Mouse (Mus musculus) gonadal fat pad, adult 2 months (tissue): ENCODE results near the gene Gria3. TPM values are rescaled to one million over a fixed set of nuclear protein-coding genes. Genes with fewer than 3 reads are reported as not detected.

Source experiments
- DNase-seq: peaks from one replicate; pipeline ENCODE4 v3.0.0-alpha.2; 2012; ENCODE audit warnings: low read depth
- polyA plus RNA-seq: library from polyadenylated mRNA; depleted of rRNA; stranded (reverse); fragments of >200 nt; gene quantifications from 2 replicates; pipeline ENCODE4 v1.2.3, GENCODE M21; 2012; rRNA removed

The Gria3 gene
- 1.8 and 2.3 TPM in 2 replicates for polyA plus RNA-seq

DNA sequence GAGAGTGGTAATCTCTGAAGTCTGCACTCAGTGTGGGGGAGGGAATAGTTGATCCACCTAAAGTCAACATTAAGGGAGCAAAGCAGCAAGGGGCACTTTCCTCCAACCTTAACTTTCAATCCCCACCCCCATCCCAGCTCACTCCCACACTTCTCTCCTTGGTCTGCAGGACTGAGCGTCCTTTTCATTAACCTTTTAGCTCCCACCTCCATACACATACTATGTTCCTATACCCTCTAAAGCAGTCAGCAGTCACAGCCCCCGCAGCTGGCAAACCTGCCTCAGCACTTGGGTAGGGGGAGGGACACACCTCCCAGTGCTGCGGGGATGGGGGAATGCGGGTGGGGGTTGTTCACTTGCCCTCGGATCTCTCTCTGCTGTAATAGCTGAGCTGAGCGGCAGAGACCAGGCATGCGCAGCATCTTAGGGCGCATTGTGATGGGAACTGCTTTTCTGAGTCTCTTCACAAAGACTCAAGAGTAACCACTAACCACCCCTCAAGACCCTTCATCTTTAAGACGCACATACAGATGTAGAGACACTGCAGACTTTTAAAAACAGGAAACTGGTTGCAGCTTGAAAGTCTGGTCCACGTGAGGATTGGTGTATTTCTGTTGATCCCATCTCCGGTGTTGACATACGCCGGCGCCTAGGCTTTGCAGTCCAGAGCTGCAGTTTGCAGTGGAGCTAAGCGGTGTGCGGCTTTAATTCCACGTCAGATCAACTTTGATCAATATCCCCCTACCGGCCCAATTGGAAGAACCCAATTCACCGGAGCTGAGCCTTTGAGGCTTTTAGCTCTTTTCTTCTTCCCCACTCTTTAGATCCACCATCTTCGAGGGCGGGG is at the start of gene Gria3:
Gene Gria3, plus strand, starts transcription at position 797 of the 847 bp plus-strand sequence.
- no peak for DNase-seq

- DNase-seq = no peak
Observed at GRCm38 (mm10) chrX:41387086-41387485, 13.6 kb upstream of the Gria3 start.

- DNase-seq = no peak
Observed at GRCm38 (mm10) chrX:41389079-41389478, 11.6 kb upstream of the Gria3 start.

- no peak for DNase-seq
Observed at GRCm38 (mm10) chrX:41398482-41398881, 2.2 kb upstream of the Gria3 start.

GRCm38 (mm10) chrX:41401186-41401585 is 532 bp downstream of the Gria3 start:
- DNase-seq = no peak

- DNase-seq = no peak
Observed at GRCm38 (mm10) chrX:41401590-41402240, 1.1 kb downstream of the Gria3 start.

GRCm38 (mm10) chrX:41402656-41403055 is 2.0 kb downstream of the Gria3 start:
- DNase-seq = no peak

DNA sequence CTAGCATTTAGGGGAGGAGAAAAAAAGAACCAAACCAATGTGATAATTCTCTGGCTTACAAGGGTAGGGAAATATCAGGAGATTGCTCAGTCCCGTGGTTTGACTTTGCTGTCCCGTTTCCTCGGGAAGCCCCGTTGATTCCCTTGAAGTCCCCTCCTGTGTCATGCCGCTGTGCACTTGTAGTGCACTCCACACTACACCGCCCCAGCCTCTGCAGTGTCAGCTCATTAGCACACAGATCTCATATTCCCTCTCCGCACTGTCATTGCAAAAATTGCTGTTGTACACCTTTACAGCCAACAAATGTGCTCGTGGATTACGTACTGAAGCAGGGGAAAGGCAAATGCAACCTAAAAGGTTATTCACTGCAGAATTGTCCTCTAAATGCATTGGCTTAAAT is 5.6 kb downstream of the Gria3 start:
- DNase-seq = no peak

GRCm38 (mm10) chrX:41409791-41410190 is 9.1 kb downstream of the Gria3 start:
- no peak for DNase-seq

DNA sequence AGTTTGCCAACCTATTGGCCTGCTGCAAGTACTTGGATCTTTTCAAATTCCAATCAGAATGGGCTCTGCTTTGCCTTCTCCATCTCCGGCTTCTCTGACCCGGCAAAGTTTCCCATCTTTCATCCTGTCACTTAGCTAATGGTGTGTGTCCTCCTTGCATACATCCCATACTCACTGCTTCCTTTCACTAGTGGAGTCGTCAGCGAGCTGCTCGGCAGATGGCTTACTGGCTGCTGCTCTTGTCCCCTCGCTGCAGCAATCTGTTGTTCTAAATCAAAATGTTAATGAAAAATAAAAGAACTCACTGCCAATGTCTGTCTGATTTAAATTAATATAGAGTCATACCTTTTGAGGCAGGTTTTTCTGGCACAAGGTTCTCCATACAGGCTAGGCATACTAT is 25.0 kb downstream of the Gria3 start:
- DNase-seq = no peak

DNA sequence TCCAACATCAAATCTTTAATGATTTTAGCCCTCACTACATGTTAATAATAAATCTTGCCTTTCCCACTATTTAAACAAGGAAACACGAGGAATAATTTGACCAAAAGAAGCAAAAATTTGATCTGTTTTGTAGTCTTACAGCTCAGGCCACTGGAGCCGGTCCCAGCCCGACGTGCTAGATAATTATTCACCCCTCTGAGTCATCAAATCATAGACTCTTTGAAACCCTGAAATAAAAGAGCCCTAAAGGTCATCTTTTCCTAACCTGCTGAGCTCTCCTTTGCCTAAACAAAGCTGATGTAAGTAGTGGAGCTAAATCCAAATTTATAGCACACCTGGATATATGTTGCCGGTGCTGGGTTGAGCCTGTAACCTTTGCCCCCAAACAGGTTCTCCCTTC is 27.4 kb downstream of the Gria3 start:
- no peak for DNase-seq

GRCm38 (mm10) chrX:41435541-41435940 is 34.9 kb downstream of the Gria3 start:
- DNase-seq = no peak

GRCm38 (mm10) chrX:41438841-41439240 is 38.2 kb downstream of the Gria3 start:
- no peak for DNase-seq

- no peak for DNase-seq
Observed at GRCm38 (mm10) chrX:41448876-41449275, 48.2 kb downstream of the Gria3 start.

- no peak for DNase-seq
Observed at GRCm38 (mm10) chrX:41477486-41477885, 76.8 kb downstream of the Gria3 start.

GRCm38 (mm10) chrX:41496528-41496927 is 95.9 kb downstream of the Gria3 start:
- no peak for DNase-seq

- no peak for DNase-seq
Observed at GRCm38 (mm10) chrX:41505371-41505770, 104.7 kb downstream of the Gria3 start.

DNA sequence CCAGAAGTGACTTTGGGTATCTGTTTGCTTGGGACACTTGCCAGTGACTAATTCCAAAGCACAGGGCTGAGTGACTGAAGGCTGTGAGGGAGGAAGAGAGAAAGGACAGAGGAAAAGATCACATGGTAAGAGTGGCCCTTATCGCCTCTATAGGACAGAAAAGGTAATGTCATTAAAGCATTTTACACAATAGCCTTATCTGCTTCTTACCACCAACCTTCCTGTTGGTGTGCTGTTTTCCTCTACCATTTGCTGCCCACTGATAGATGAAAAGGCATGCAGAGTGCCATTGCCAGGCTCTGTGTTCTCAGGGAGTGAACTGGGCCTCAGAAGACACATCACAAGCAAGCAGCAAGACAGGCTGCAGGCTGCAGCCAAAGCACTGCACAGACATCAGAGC is 107.3 kb downstream of the Gria3 start:
- no peak for DNase-seq

DNA sequence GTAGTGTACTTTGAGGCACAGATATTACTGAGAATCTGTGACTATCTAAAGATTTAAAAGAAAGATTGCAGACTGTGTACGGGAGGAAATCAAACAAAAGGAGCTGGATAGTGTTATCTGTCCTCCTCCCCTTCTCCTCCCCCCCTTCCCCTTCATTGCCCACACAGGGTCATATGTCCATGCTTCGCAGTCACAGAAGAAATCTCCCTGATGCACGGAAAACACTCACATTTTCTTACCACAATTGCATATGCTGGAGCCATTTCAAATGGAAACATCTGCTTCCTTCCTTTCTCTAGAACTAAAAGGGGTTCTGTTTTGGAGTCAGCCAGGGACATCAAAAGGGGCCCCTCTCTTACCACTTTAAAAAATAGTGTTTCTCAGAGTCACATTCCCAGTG is 114.3 kb downstream of the Gria3 start:
- no peak for DNase-seq

DNA sequence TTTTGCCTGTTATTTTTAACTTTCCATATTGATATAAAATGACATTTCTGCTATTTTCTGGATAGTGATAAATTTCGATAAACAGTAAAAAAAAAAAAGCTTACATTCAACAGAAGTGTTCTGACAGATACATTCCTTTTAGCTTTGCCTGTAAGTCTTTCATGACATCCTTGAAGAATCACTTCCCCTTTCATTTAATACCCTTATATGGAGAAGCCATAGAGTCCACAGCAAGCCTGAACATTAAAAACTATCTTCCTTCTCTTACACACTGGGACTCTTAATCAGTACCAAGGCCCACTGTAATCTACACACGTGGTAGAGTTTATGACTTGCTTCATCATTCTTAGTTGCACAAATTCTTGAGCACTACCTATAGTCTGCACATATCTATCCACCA is 131.9 kb downstream of the Gria3 start:
- no peak for DNase-seq

DNA sequence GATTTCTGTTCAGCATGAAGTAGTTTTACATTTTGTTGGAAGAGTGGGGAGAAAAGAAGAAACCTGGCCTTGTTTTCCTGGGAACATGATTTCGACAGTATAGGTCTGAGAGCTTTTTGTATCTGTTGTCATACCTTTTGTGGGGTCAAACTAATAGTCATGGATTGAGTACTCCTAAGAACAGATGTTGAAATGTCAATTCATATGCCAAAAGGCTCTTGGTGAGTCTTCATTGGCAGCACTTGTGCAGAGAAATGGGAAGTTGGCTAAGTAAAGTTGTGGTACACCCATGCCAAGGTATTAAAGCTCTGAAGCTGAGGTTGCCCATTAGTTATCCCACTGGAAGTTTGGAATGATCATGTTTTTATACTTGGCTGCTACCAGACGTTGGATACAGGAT is 135.2 kb downstream of the Gria3 start:
- DNase-seq = peak; percentile 59

DNA sequence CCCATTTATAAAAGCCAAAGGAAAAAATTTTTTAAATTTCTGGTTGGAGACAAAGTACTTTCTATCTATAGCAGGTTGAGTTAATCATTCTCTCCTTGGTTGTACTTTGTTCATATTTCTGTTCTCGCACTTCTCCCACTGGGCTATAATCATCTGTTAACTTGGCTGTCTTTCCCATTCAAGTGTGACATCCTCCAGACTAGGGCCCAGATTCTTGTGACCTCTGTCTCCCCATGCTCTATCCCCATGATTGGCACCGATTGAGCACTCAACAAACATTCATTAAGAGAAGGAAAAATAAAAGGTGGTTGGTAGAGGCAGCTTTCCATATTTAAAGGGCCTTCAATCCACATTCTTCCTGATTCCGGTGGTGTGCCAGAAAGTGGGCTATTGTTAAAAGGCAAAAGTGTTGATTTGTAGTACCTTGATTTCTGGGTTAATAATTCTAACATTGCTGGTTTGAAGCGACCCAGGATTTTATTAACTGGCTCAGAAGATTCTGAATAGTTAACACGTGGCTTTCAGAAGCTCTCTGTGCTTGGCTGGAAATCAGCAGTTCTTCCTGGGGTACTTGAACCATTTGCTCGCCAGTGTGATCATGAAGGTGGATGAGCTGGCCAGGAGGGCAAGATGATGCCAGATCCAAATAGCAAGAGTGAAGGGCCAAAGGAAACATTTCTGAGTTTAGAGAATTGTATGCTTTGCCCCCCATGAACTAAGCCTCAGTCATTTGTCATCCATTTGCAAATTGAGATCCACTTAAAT is 161.8 kb downstream of the Gria3 start:
- no peak for DNase-seq

DNA sequence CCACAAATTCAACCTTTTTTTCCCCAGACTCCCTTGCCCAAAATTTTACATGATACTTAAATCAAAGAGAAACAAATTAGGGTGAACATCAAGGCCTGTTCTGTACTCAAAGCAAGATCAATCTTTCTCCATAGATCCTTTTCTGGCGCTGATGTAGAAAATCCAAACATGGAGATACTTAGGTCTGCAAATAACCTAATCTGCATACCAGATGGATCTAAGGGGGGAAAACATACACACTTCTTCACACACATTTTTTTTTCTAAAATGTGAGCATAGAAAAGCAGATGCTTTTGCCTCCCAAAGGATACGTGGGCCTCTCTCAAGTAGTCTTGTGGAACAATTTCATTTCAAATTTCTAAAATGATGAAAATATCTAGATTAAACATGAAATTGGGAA is 164.2 kb downstream of the Gria3 start:
- no peak for DNase-seq
